Mouse (Mus musculus) ovary, postnatal 14 days (tissue): ENCODE measurements around the gene Phpt1.
"Not testable (repeated sequence)": the region's sequence is repeated elsewhere in the genome, so short reads cannot be mapped to it uniquely, and the experiment has no call there.

Experiments used
- DNase-seq: peaks from one replicate; pipeline ENCODE4 v3.0.0; 2022; ENCODE audit warnings: low spot score

Phpt1 gene

DNA sequence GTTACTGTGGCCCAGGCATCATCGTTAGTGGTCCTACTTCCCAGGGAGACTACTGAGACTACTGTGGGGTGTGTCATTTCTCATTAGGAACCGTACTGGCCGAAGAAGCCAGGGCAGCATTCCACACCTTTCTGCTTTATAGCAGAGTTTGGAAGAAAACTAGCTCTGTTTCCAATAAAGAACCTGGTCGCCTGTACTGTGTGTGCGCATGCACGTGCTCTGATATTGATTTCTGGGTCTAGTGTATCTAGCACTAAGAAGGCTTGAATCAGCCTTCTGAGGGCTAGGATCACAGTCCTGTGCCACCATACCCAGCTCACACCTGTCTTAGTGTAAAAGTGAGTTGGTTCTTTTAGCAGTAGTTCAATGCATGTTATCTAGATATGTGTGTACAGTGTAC lies 16.2 kb downstream of the Phpt1 start:
- DNase-seq, result no peak

DNA sequence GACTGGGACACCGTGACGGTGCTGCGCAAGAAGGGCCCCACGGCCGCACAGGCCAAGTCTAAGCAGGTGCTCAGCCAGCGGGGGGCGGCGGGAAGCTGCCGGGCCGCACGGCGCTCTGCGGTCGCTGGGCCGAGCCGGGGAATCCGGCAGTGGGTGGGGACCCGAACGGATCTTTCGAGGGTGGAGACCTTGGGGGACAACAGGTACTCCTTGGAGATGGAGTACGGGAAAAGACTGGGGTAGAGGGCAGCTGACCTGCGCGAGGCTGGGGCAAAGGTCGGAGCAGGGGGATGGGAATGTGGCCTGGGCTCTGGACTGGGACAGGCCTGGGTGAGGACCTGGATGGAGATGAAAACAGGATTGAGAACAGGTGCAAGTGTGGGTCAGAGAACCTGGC lies 17.1 kb downstream of the Phpt1 start:
- no peak for DNase-seq

DNA sequence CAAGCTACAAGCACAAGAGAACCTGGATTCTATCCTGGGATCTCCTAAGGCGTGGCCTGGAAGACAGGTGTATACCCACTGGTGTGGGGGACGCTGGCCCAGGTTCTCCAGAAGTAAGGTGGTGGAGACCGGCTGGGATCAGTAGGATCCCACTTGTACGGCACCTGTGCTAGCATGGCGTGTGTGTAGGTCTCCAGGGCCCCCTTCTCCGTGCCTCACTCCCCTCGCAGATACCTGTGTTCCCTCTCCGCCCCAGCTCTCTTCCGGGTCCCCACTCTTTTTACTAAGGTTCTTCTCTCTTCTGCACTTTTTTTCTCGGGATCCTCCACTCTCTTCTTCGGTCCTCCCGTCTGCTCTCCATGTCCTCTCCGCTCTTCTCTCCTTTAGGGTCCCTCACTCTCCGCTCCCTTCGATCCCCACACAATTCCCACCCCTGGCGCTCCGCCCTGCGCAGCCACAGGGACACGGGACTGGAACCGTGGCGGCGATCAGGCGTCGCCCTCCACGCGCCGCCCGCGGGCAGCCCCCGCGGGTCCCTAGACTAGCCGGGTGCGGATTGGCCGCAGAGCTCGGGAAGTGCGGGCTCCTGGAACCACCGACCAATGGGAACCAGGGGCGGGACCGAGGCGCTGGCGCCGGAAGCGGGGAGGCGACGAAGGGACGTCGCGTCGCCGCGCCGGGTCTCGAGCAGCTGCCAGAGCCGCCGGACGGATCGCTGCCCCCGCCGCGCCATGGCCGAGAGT lies 17.6 kb downstream of the Phpt1 start, which contains the start of gene Edf1:
TSS of gene Edf1 (plus strand) at position 627 of the 743 bp plus-strand sequence.
- peak; percentile 90 for DNase-seq

DNA sequence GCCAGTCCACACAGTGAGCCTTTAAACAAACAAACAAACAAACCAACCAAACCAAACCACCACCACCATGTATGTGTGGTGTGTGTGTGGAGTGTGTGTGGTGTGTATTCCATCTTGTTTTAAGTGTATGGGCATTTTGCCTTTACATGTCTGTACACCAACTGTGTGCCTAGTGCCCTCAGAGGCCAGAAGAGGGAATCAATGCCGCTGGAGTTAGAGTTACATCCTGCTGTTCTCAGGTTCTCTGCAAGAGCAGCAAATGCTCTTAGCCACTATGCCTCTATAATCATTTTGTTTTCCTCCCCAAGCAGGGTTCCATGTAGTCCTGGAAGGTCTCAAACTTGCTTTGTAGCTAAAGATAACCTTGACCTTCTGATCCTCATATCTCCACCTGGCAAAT lies 18.7 kb downstream of the Phpt1 start:
- DNase-seq, result no peak

DNA sequence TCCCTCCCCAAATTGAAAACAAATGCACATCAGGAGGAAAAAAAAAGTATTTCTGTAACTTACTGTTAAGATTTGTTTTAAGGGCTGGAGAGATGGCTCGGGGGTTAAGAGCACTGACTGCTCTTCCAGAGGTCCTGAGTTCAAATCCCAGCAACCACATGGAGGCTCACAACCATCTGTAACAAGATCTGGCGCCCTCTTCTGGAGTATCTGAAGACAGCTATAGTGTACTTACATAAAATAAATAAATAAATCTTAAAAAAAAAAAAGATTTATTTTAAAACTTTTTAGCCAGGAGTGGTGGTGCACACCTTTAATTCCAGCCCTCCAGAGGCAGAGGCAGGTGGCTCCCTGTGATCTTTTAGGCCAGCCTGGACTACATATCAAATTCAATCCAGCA lies 19.5 kb downstream of the Phpt1 start:
- not testable (repeated sequence) for DNase-seq

DNA sequence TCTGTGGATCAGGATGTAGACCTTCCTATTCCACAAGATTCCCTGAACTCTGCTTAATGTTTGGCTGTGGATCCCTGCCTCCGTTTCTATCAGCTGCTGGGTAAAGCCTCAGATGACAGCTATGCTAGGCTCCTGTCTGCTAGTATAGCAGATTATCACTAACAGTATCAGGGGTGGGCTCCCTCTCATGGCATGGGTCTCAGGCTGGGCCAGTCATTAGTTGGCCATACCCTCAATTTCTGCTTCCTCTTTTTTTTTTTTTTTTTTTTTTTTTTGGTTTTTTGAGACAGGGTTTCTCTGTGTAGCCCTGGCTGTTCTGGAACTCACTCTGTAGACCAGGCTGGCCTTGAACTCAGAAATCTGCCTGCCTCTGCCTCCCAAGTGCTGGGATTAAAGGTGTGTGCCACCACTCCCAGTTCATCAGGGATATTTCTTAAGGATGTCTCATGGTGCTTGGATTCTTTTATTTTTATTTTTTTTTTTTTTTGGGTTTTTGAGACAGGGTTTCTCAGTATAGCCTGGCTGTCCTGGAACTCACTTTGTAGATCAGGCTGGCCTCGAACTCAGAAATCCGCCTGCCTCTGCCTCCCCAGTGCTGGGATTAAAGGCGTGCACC lies 21.7 kb downstream of the Phpt1 start:
- not testable (repeated sequence) for DNase-seq

DNA sequence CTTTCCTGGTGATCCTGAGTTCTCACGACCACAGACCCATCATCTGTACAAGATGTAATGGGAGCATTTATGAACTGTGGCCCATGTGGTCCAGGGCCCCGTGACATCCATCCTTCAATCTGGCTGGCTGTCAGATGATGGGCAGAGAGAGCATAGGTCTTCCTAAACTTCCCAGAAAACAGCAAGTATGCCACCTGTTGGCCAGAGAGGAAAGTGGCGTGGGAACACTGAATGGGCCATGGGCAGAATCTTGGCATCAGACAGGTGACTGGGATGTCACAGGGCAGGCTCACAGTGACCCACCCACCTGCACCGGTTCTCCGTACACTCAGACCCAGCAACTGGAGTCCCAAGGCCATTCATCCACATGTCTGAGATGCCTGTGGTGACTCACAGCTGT lies 23.8 kb downstream of the Phpt1 start:
- DNase-seq, result no peak

DNA sequence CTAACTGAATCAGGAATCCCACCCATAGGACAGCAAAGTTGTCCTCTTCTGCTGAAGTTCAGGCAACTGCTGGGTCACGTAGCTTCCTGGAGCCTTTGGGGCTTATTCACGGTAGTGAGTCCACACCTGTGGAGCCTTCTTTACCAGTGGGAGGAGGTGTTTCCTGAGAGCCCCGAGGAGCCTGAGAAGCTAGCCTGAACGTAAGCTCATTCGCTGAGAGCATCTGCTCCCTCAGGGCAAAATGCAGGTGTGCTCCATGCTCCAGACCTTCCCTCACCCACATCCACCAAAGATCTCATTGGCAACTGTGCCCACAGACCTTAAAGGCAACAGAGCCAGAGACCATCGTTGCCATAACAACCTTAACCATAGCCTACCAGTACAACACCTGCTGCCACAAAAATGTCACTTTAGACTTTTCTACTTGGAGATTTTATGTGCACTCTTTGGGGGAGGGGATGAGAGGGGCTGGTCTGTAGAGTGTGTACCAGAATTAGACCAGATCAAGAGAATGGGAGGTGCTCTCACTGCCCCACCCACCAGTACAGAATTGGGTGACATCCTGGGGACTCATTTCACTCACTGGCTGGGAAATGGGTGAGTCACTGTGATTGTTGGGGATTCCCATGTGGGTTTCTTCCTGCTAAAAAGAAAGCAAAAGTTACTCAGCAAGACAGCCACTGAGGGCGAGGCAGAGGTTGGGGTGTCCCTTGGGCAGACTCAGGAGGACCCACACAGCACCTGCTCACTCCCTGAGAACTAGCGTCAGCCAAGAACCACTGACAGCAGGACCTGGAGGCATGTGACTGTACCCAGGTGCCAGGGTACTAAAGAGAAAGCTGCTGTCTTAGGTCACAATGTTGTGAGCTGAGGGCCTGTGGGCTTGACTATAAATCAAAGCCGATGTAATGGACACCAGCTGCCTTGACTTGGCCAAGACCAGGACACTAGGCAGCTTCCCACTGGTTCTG lies 25.7 kb downstream of the Phpt1 start:
- no peak for DNase-seq

DNA sequence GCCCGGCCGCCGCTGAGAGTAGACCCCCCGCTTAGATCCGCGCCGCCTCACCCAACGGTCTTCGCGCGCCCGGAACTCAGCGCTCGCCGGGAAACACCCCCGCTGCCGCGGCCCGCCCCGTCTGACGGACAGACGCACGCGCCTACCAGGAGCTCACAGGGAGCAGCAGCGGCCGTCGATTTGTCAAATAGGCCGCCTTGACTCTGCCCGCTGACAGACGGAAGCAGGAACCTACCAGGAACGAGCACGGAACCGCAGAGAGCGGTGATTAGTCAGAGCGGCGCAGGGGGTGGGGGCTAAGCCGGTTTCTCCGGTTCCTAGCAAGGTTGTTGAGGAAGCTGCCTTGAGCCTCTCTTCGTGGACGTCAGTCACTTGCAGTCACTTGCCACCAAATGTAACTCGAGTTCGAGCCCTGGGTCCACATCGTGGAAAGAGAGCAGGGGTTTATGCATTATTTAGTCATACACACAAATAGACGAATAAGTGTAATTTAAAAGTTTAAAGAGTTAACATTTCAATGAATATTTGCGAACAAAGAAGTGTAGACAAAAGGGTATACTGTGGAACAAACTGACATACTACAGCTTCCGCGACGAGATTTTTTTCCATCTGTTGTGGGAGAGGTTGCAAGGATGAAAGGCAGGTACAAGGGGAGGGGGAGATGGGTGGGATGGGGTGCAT lies 28.1 kb downstream of the Phpt1 start, which contains the start of gene Traf2:
TSS of gene Traf2 (minus strand) at position 130 of the 681 bp plus-strand sequence.
- DNase-seq, result peak; percentile 95

DNA sequence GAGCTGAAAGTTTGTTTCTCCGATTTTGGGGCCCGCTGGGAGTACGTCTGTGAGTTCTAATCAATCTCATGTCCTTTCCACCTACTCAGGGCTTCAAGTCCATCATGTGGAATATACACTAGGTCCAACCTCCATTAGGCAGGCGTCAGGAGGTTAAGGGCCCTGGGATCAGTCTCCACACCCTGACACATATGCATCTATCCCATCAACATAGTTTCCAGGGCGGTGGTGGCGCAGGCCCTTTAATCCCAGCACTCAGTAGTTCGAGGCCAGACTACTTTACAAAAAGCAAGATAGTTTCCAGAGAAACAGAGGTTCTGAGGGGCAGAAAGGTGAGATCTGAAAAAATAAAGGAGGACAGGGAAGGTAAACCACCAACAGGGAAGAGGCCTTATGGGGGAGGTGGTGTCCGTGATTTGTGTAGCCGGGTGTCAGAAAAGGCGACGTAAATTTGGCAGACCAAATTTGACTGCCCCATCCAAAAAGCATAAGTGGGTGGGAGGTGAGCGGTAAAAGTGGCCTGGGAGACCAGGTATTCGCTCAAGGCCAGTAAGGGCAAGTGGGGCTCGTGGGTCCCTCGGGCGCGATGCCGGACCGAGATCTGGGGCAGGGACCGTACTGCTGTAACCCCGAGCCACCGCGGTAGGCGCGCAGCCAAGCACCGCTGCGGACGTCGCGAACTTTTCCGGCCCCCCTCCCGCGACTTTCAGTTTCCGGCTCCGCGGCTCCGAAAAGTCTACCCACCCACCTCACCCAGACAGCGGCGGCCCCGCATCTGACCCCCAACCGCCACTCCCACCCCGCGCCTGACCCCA lies 28.8 kb downstream of the Phpt1 start:
- DNase-seq, result no peak

DNA sequence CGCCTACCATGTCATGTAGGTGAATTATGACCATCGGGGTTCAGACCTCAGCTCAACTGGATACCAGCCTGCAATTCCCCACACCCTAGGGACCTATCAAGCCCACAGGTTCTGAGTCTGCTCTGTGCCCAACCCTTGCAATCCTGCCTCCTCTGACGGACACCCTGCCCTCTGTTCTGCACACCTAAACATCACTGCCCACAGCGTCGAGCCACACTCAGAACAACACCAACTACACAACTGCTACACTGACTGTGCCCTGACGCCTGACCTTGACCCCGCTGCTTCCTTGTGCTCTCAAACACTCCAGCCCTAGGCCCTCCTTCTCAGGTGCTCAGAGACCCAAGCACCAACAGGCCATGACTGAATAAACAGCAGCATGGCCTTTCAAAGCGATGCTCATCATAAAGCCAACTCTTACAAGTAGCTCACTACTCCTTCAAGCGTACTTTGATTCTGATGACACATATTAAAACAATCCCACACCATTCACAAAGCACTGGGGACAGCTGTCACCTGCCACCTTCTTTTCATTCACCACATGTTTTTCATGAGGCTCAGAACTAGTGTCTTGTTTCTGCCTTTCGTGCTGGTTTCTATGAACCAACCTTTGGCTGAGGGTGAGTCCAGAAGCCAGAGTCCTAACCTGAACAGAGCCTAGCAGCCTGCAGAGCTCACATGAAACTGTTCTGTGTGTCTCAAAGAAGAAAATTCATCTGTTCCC lies 33.2 kb downstream of the Phpt1 start:
- no peak for DNase-seq

DNA sequence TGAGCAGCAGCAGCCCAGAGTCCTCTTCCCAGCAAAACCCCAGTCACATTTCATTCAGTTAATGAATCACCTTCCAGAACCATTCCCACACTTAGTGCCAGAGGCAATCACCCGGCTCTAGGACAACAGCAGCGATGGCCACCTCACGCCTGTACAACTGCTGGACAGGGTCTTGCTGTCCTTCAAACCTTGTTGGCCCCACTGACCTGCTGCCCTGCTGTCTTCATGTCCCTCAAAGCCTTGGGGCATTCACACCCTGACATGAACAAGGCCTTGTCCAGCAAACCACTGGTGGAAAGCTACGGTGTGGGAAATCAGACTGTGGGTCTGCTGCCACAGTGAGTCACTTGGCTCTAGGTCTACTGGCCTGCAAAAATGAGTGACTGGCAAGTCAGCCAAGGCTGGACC lies 34.5 kb downstream of the Phpt1 start:
- no peak for DNase-seq

DNA sequence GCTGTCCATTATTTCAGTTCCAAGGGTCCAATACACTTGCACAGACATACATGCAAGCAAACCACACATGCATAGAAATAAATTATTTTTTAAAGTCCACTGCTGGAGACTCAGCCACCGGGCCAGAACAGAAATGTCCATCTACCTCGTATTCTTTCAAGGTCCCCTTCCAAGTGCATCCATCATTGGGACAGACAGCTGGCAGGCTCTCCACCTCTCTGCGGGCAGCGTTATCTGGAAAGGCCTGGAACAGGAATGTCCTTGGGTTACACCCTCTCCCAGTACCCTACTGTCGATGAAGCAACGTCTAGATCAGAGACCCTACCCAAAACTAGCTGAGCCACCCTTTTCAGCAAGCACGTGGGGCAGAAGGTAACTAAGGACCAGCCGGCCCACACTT lies 38.5 kb downstream of the Phpt1 start:
- no peak for DNase-seq

DNA sequence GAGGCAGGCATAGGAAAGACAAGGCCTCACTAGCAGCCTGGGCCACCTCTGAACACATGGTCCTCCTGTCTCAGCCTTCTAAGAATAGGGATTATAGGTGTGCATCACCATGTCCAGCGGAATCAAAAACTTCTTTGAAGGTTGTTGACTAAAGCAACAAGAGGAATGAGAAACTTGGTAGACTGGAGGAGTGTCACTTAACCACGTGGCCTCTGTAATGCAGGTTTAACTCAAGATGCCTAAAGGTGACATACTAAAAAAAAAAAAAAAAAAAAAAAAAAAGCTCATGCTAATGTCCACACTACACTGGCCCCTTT lies 40.2 kb downstream of the Phpt1 start:
- no peak for DNase-seq

DNA sequence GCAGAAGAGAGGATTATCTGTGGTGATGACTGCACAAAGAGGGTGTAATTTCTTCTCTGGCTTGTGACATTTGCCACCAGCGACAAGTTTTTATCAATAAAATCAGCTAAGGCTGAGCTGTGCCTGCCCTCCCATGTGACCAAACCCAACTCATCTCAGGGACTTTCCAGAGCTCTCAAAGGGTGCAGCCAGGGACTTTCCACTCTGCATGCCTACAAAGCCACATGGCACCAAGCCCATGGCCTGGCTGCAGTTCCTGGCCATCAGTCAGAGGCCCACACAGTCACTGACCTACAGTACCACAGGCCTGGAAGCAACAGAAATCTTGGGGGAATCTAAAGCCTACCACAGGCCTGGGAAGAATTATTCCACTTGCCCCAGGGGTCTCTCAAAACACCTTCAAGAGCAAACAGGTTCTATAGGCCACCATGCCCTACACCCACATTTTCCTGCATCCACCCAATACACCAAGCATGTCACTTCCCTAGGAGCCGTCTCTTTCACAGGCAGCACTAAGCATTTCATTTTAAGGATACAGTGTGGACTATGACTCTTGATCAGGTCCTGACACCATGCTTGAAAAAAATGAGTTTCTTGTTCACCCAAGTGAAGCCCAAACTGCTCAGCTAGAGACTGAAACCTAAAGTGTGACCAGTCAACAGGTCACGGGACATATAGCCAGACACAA lies 40.7 kb downstream of the Phpt1 start:
- peak; percentile 39 for DNase-seq

DNA sequence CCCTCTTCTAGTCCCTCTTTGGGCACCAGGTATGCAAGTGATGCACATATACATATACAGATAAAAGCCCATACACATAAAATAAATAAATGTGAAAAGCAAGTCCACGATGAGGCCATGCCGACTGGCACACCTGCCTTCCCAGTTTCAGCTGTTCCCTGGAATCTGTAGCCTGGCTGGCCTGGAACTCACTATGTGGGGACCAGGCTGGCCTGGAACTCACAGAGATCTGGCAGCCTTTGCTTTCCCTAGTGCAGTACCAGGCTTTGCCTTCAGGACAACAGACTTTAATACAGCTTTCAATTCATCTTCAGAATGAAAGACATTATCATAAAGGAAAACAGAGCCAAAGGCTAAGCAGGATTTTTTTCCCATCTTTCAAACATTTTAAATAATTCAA lies 41.3 kb downstream of the Phpt1 start:
- no peak for DNase-seq

DNA sequence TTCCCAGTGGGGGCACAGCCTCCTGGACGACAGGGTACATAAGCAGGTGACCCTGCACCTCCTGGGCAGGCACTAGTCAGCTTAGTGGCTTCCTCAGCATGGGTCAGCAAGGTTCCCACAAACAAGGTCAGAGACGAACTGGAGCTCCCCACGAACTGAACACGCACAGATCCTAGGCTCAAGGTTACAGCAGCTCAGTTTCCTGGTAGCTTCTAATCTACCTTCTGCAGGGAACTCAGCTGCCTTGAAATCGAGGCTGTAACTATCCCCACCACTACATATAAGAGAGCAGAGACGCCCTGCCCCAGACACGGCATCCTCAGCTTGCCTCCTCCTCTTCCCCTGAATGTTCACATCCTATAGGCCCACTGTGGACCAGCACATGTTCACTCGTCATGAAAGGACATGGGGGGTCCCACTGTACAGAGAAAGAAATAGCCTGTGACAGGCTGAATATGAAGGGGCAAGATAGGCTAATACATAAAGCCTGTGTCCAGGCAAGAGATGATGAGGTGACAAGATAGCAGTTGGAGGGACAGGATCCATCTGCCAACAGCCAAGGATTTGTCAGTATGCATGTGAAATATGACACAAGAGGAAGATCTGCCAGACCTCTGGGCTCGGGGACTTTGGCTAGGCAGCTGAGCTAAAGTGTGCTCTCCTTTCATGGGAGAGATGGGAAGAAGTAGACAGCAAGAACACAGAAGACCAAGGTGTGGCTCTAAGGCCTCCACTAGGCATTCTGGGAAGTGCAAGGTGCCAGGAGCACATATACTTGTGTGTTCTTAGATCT lies 48.3 kb downstream of the Phpt1 start:
- DNase-seq, result no peak
